Mouse (Mus musculus) neutrophil, adult 59 days (primary cell): ENCODE results near the gene 1700003H04Rik. TPM values are rescaled to one million over a fixed set of nuclear protein-coding genes. Genes with fewer than 3 reads are reported as not detected.

Experiments used
- total RNA-seq, 2 experiments: library from RNA; stranded (reverse); gene quantifications; 1 replicate in 1 of 2; 2 replicates in 1 of 2; pipeline ENCODE4 v1.2.4; 2023

1700003H04Rik gene
- not detected for total RNA-seq

DNA sequence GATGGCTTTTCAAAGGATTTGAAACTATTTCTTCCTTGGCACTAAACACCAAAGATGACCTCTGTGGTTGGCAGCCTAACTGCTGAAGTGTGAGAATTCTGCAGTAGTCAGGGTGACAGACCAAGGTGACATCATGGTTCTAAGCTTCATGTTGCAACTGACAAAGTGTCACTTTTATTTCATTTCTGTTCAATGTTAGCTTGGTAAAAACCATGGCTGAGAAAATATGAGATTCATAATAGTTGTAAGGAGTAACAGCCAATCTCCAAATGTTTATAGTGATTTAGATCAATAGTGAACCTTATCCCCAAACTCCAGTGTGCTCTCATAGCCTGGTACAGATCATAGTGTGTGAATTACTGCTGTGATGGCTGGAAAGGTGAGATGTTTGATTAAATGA lies at the start of gene 1700003H04Rik:
1700003H04Rik (minus strand) TSS at position 101 of the 400 bp plus-strand sequence.

Other genes starting within 250 kb of the 1700003H04Rik start
- not detected for gene 1700006A11Rik, start 155.1 kb downstream of the 1700003H04Rik start, total RNA-seq